21 mouse cellular contexts compared by ENCODE assay signal in genomic region chr19:46789782-46790181, GRCm38 (mm10). TPM values are rescaled to one million over a fixed set of nuclear protein-coding genes. Genes with fewer than 3 reads are reported as not detected.
A peak's percentile ranks its signal among the peaks of the same experiment; 100 is the strongest.
DNase-seq lines count a peak whose midpoint lies in the region; ATAC-seq lines count a peak whose summit lies in the region.
"Had no signal": no experiment of that assay in that cellular context is flagged by ENCODE, and none has a peak within 500 bp of the region (broad histone marks: within the 10 kb centered on the region; RNA-seq: fewer than 3 reads in every experiment).

No protein-coding gene starts in this region.

- 0 out of 2 replicates have a peak overlapping the region, but pooled peaks have one; percentile 28 for H3K27ac ChIP-seq in brown adipose tissue, adult 24 weeks (replicated peaks; ENCODE audit: low read depth, low read length)
- no peak overlapping the region for H3K27ac ChIP-seq in forebrain, embryonic 16.5 days (ENCODE audit: low read length)
- no peak overlapping the region for H3K27ac ChIP-seq in forebrain, embryonic 13.5 days
- H3K27ac ChIP-seq: embryonic facial prominence, embryonic 13.5 days; embryonic facial prominence, embryonic 15.5 days; forebrain, embryonic 10.5 days; forebrain, embryonic 12.5 days; forebrain, embryonic 15.5 days had no signal

- H3K4me1 ChIP-seq in brown adipose tissue, adult 24 weeks (ENCODE audit: control insufficient read depth, insufficient read depth, insufficient read length, low read length) = peaks cover 15% of the 10 kb centered on the region
- H3K4me1 ChIP-seq in forebrain, embryonic 16.5 days (replicated peaks; ENCODE audit: control insufficient read depth, insufficient read depth, low read length) = no peaks in the 10 kb centered on the region
- 0 out of 2 replicates have a peak, but pooled peaks cover under 1% of the 10 kb centered on the region for H3K4me1 ChIP-seq in forebrain, embryonic 13.5 days
- H3K4me1 ChIP-seq: embryonic facial prominence, embryonic 15.5 days; forebrain, embryonic 15.5 days had no signal

- H3K4me3 ChIP-seq in brown adipose tissue, adult 24 weeks (ENCODE audit: insufficient read depth, low read depth, low read length) = no peak overlapping the region
- H3K4me3 ChIP-seq in forebrain, embryonic 16.5 days (replicated peaks; ENCODE audit: low read length) = no peak overlapping the region
- H3K4me3 ChIP-seq in forebrain, embryonic 13.5 days = no peak overlapping the region
- H3K4me3 ChIP-seq: embryonic facial prominence, embryonic 13.5 days; embryonic facial prominence, embryonic 15.5 days; erythroblast, embryonic 14.5 days; forebrain, embryonic 10.5 days; forebrain, embryonic 12.5 days; forebrain, embryonic 15.5 days had no signal

- no peaks in the 10 kb centered on the region for H3K9me3 ChIP-seq in forebrain, embryonic 16.5 days (ENCODE audit: control insufficient read depth, low read length)
- H3K9me3 ChIP-seq in forebrain, embryonic 13.5 days (replicated peaks) = no peaks in the 10 kb centered on the region
- H3K9me3 ChIP-seq: embryonic facial prominence, embryonic 13.5 days; embryonic facial prominence, embryonic 15.5 days; forebrain, embryonic 10.5 days; forebrain, embryonic 12.5 days; forebrain, embryonic 15.5 days had no signal

- 84% methylated on average over 1 of the region's 1 CpGs for WGBS in forebrain, embryonic 16.5 days
- 94% methylated on average over 1 of the region's 1 CpGs for WGBS in forebrain, embryonic 13.5 days

- H3K9ac ChIP-seq in forebrain, embryonic 16.5 days (replicated peaks; ENCODE audit: low read depth, low read length) = no peak overlapping the region
- no peak overlapping the region for H3K9ac ChIP-seq in forebrain, embryonic 13.5 days
- H3K9ac ChIP-seq: embryonic facial prominence, embryonic 13.5 days; embryonic facial prominence, embryonic 15.5 days; forebrain, embryonic 12.5 days; forebrain, embryonic 15.5 days had no signal

- DNase-seq in right cerebral cortex, adult 18-20 months = peak; percentile 8
- DNase-seq in right cerebral cortex, postnatal 14 days = no peak
- DNase-seq: adrenal gland, adult 2 months; adrenal gland, postnatal 10 days; adrenal gland, postnatal 25 days; cerebellum, adult 11 months; cerebellum, adult 18-20 months; cerebellum, adult 8-10 months; cerebellum, adult 9-11 months; cerebellum, postnatal 14 days; cerebellum, postnatal 36 days; embryo, embryonic 11 days had no signal

- H3K36me3 ChIP-seq in forebrain, embryonic 16.5 days (ENCODE audit: control insufficient read depth, insufficient read depth) = no peaks in the 10 kb centered on the region
- H3K36me3 ChIP-seq in forebrain, embryonic 13.5 days (ENCODE audit: poor library complexity, severe bottlenecking) = no peaks in the 10 kb centered on the region
- H3K36me3 ChIP-seq: embryonic facial prominence, embryonic 13.5 days; embryonic facial prominence, embryonic 15.5 days; forebrain, embryonic 10.5 days; forebrain, embryonic 12.5 days; forebrain, embryonic 15.5 days had no signal

- no peak for ATAC-seq in forebrain, embryonic 16.5 days
- ATAC-seq in forebrain, embryonic 13.5 days = no peak
- ATAC-seq: forebrain, embryonic 15.5 days had no signal

- no peaks in the 10 kb centered on the region for H3K27me3 ChIP-seq in forebrain, embryonic 16.5 days (replicated peaks; ENCODE audit: control insufficient read depth, insufficient read depth, low read length)
- no peaks in the 10 kb centered on the region for H3K27me3 ChIP-seq in forebrain, embryonic 13.5 days
- H3K27me3 ChIP-seq: embryonic facial prominence, embryonic 13.5 days; embryonic facial prominence, embryonic 15.5 days; forebrain, embryonic 12.5 days; forebrain, embryonic 15.5 days had no signal

- no peak overlapping the region for H3K4me2 ChIP-seq in forebrain, embryonic 16.5 days (ENCODE audit: low read length)
- no peak overlapping the region for H3K4me2 ChIP-seq in forebrain, embryonic 13.5 days
- H3K4me2 ChIP-seq: embryonic facial prominence, embryonic 13.5 days; embryonic facial prominence, embryonic 15.5 days; forebrain, embryonic 12.5 days; forebrain, embryonic 15.5 days had no signal

RNA-seq across cellular contexts. Expression of gene Cnnm2, which starts 28.4 kb away (rescaled TPM):
- polyA plus RNA-seq in brown adipose tissue, adult 24 weeks (2012; ENCODE audit: insufficient read depth, insufficient read length, missing spikeins) = 27.5 and 28.7 TPM in 2 replicates
- polyA plus RNA-seq in forebrain, embryonic 16.5 days (2015; fragmentation: Nextera tagmentation; extraction: Ambion mirVana) = 2.9 and 3.8 TPM in 2 replicates
- polyA plus RNA-seq in forebrain, embryonic 13.5 days (2015; fragmentation: Nextera tagmentation; extraction: Ambion mirVana) = 2.3 and 3.0 TPM in 2 replicates
